Mouse (Mus musculus): Measurements from ENCODE around the gene Ssbp4. TPM values are rescaled to one million over a fixed set of nuclear protein-coding genes. Genes with fewer than 3 reads are reported as not detected.
A peak's percentile ranks its signal among the peaks of the same experiment; 100 is the strongest.
"Not testable (repeated sequence)": the region's sequence is repeated elsewhere in the genome, so short reads cannot be mapped to it uniquely, and the experiment has no call there.

Ssbp4 gene
- polyA plus RNA-seq, 1 experiment from 2014 or later: 173 TPM

DNA sequence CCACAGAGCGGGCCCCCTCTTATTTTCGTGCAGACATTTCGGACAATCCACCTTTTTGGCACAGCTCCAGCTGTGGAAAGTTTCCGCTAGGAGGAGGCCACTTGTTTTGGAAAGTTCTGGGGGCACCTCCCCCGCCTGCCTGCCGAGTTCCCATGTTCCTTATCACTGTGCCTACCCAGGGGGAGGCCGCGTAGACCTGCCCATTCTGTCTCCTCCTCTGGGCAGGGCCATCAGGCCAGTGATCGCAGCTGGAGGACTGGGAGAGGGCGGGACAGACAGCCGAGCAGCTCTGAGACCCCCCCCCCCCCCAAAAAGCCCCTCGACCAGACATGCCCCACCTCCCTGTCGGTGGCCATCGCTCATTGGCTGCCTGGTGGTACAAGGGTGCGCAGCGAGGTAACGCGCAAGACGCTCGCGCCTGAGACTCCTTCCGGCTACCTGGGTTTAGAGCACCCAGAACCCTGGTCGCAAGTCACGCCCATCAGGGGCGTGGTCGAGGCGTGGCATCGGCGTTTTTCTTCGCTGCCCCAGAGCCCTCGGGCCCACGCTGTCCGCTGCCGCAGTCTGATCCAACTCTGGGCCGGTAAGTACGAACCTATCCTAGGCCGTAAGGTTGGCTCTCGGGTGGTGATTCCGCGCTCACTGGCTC, 14.6 kb downstream of the Ssbp4 start, which contains the start of gene Isyna1:
Gene Isyna1, plus strand, starts transcription at position 413 of the 649 bp plus-strand sequence.
- DNase-seq (ENCODE audit: low spot score) (peak; percentile 93), ATAC-seq (replicated peaks; ENCODE audit: low FRiP score) (peak; percentile 89)
- peaks cover 37% of the 10 kb centered on the region for H3K36me3 ChIP-seq (ENCODE audit: control insufficient read depth, insufficient read depth, low read length)
- peak within 1 kb of the TSS; percentile 62 for H3K4me3 ChIP-seq (ENCODE audit: low read depth, low read length)
- H3K9ac ChIP-seq (ENCODE audit: low read depth, low read length): peak within 1 kb of the TSS; percentile 70
- H3K4me1 ChIP-seq (replicated peaks; ENCODE audit: control insufficient read depth, insufficient read depth, low read length): peaks cover 50% of the 10 kb centered on the region
- no peaks in the 10 kb centered on the region for H3K9me3 ChIP-seq (ENCODE audit: control insufficient read depth, low read length)
- peak within 1 kb of the TSS; percentile 66 for H3K27ac ChIP-seq (ENCODE audit: low read depth, low read length)
- H3K27me3 ChIP-seq (replicated peaks; ENCODE audit: control insufficient read depth, insufficient read depth, low read length): no peaks in the 10 kb centered on the region
- under 1% methylated on average over 40 of the region's 40 CpGs for WGBS
- H3K4me2 ChIP-seq: peak within 1 kb of the TSS; percentile 90

DNA sequence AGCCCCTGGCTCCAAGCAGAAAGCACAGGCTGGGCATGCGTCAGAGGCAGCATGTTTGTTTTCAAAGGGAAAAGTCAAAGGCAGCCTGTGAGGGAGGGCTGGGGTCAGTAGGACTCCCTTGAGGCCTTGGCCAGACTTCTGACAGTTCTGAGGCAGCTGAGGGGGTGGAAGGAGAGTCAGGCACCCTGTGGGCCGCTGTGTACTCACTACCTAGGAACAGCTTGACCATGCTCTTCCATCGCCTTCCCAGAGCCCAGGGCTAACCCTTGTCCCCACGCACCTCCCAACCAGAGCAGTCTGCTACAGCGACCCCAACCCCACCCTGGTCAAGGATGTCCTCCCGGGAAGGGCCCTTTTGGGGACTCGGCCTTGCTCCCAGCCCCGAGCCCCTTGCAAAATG, 15.5 kb downstream of the Ssbp4 start:
- H3K4me1 ChIP-seq (replicated peaks; ENCODE audit: control insufficient read depth, insufficient read depth, low read length): peaks cover 41% of the 10 kb centered on the region
- H3K9ac ChIP-seq (ENCODE audit: low read depth, low read length): peak overlapping the region; percentile 70
- DNase-seq (ENCODE audit: low spot score): no peak
- no peaks in the 10 kb centered on the region for H3K9me3 ChIP-seq (ENCODE audit: control insufficient read depth, low read length)
- H3K4me2 ChIP-seq: peak overlapping the region; percentile 90
- H3K36me3 ChIP-seq (ENCODE audit: control insufficient read depth, insufficient read depth, low read length): peaks cover 35% of the 10 kb centered on the region
- WGBS: 60% methylated on average over 8 of the region's 8 CpGs
- peak overlapping the region; percentile 62 for H3K4me3 ChIP-seq (ENCODE audit: low read depth, low read length)
- ATAC-seq (replicated peaks; ENCODE audit: low FRiP score): no peak
- peak overlapping the region; percentile 66 for H3K27ac ChIP-seq (ENCODE audit: low read depth, low read length)
- no peaks in the 10 kb centered on the region for H3K27me3 ChIP-seq (replicated peaks; ENCODE audit: control insufficient read depth, insufficient read depth, low read length)

DNA sequence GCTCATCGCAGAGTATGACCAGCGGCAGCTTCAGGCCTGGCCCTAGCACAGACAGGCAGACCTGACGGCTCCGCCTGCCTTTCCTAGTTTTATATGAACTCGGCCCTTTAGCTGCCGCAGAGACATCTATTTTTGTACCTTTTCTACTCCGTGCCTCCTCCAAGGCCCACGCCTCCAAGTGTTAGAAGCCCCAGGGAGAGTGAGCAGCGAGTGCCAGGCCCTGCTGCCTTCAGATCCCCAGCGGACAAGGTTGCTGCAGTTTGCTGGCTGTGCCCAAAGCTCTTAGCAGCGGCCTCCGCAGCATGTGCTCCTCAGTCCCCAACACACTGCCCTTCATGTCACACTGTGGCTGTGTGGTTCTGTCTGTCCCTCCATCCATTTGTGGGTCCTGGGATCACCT, 17.1 kb downstream of the Ssbp4 start:
- DNase-seq (ENCODE audit: low spot score): no peak
- Histone ChIP-seq H3K4me3 (ENCODE audit: low read depth, low read length) (no peak overlapping the region), H3K27me3 (replicated peaks; ENCODE audit: control insufficient read depth, insufficient read depth, low read length) (no peaks in the 10 kb centered on the region), H3K9me3 (ENCODE audit: control insufficient read depth, low read length) (no peaks in the 10 kb centered on the region), H3K36me3 (ENCODE audit: control insufficient read depth, insufficient read depth, low read length) (peaks cover 30% of the 10 kb centered on the region), H3K9ac (ENCODE audit: low read depth, low read length) (no peak overlapping the region), H3K27ac (ENCODE audit: low read depth, low read length) (no peak overlapping the region), H3K4me2 (no peak overlapping the region), H3K4me1 (replicated peaks; ENCODE audit: control insufficient read depth, insufficient read depth, low read length) (peaks cover 25% of the 10 kb centered on the region)
- ATAC-seq (replicated peaks; ENCODE audit: low FRiP score): no peak
- WGBS: 91% methylated on average over 12 of the region's 12 CpGs

DNA sequence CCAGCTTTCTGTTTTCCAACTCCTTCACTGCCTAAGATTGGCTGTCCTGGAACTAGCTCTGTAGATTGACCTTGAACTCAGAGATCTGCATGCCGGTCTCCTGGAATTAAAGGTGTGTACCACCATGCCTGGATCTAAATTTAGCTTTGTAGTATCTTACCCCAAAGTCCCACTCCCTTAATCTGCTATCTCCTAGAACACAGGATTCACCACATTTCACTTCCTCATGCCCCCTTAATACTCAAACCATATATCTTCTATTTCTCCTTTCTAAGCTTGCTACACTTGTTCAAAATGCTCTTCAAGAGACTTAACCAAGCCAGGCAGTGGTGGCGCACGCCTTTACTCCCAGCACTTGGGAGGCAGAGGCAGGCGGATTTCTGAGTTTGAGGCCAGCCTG, 20.7 kb downstream of the Ssbp4 start:
- H3K27me3 ChIP-seq (replicated peaks; ENCODE audit: control insufficient read depth, insufficient read depth, low read length); H3K27ac ChIP-seq (ENCODE audit: low read depth, low read length); H3K4me2 ChIP-seq; H3K9ac ChIP-seq (ENCODE audit: low read depth, low read length); H3K4me1 ChIP-seq (replicated peaks; ENCODE audit: control insufficient read depth, insufficient read depth, low read length); H3K9me3 ChIP-seq (ENCODE audit: control insufficient read depth, low read length); H3K4me3 ChIP-seq (ENCODE audit: low read depth, low read length); DNase-seq (ENCODE audit: low spot score); ATAC-seq (replicated peaks; ENCODE audit: low FRiP score): not testable (repeated sequence)
- H3K36me3 ChIP-seq (ENCODE audit: control insufficient read depth, insufficient read depth, low read length): peaks cover 36% of the 10 kb centered on the region
- WGBS: 79% methylated on average over 4 of the region's 4 CpGs

DNA sequence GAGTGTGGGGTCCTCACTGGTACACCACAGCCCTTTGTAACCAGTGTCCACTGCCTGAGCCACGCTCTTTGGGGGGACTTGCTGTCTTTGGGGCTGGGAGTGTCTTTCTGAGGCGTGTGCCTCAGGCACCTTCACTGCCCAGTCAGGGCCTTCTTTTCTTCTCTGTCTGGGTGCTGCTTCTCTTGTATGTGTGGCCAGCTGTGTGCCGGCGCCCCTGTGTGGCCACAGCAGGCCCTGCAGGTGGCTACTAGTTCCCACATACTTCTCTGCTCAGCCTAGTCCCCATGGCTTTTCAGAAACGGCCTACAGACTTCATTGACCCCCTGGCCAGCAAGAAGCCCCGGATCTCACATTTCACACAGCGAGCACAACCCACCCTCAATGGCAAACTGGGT, 23.4 kb downstream of the Ssbp4 start:
- Histone ChIP-seq H3K4me1 (replicated peaks; ENCODE audit: control insufficient read depth, insufficient read depth, low read length) (no peaks in the 10 kb centered on the region), H3K9ac (ENCODE audit: low read depth, low read length) (no peak overlapping the region), H3K9me3 (ENCODE audit: control insufficient read depth, low read length) (no peaks in the 10 kb centered on the region), H3K4me3 (ENCODE audit: low read depth, low read length) (no peak overlapping the region), H3K36me3 (ENCODE audit: control insufficient read depth, insufficient read depth, low read length) (peaks cover 29% of the 10 kb centered on the region), H3K27ac (ENCODE audit: low read depth, low read length) (no peak overlapping the region), H3K4me2 (no peak overlapping the region), H3K27me3 (replicated peaks; ENCODE audit: control insufficient read depth, insufficient read depth, low read length) (no peaks in the 10 kb centered on the region)
- 47% methylated on average over 7 of the region's 7 CpGs for WGBS
- peak; percentile 46; the same call in 1 of the 2 replicates for ATAC-seq (replicated peaks; ENCODE audit: low FRiP score)
- DNase-seq (ENCODE audit: low spot score): no peak

DNA sequence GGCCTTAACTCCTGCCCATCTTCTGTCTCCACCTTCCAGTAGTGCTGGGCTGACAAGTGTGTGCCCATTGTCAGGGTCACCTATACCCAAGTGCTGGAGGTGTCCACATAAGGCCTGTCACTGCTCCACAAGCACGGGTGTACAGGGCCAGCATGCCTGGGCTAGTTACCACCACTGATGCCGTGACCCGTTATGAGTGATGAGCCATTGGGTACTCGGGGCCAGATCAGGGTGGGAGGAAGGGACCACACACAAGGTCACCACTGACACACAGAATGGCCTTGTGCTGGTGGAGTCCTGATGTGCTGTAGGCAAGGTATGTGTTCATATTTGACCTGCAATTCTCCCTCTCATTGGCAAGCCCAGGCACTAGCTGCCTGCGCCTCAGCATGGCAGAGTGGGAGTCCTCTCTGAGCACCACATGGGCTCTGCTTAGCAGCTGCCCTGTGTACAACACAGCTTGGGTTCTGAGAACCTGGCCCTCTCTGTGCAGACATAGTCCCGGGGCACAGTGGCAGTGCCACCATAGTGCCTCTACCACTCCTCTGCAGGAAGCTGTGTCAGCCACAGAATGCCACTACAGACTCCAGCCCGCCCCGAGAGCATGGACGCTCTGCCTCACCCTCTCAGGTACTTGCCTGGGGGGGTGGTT, 23.9 kb downstream of the Ssbp4 start:
- DNase-seq (ENCODE audit: low spot score) (no peak), ATAC-seq (replicated peaks; ENCODE audit: low FRiP score) (no peak)
- Histone ChIP-seq H3K9ac (ENCODE audit: low read depth, low read length) (no peak overlapping the region), H3K9me3 (ENCODE audit: control insufficient read depth, low read length) (no peaks in the 10 kb centered on the region), H3K36me3 (ENCODE audit: control insufficient read depth, insufficient read depth, low read length) (peaks cover 29% of the 10 kb centered on the region), H3K4me3 (ENCODE audit: low read depth, low read length) (no peak overlapping the region), H3K4me1 (replicated peaks; ENCODE audit: control insufficient read depth, insufficient read depth, low read length) (no peaks in the 10 kb centered on the region), H3K4me2 (no peak overlapping the region), H3K27ac (ENCODE audit: low read depth, low read length) (no peak overlapping the region), H3K27me3 (replicated peaks; ENCODE audit: control insufficient read depth, insufficient read depth, low read length) (no peaks in the 10 kb centered on the region)
- WGBS: 90% methylated on average over 9 of the region's 9 CpGs

DNA sequence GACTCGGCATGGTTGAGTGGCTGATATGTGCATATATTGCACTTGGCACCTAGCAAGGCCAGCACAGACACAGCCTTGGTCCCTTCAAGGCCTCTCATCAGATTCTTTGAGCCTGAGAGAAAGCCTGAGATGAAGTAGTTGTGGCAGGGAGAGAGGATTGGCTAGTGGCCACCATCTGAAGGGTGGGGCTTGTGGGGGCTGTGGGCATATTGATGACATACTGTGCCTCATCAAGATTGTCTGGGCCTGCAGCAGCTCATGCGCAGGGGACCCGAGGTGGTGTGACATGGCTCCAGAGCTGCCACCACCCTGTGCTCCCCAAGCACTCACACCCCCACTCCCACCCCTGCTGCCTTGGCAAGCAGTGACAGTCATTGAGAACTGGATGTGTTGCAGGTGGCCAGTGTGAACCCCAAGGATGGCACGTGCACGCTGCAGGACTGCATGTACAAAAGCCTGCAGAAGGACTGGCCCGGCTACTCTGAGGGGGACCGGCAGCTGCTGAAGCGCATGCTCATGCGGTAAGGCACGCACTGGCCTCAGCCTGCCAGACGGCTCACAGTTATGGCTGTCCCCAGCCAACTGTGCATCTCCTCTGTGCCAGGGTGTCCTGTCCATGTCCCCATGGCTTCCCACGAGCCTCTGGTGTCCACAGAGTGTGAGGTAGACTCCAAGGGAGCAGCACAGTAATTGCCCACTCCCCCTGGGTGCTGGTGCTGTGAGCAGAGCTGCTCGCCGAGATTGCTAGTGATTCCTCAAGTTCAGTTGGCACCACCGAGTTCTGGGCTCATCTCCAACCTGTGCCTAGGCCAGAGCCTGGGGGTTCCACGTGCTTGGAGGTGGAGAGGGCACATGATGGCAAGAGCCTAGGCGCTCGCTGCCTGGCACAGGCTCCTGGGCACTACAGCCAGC, 24.9 kb downstream of the Ssbp4 start:
- H3K4me2 ChIP-seq: no peak overlapping the region
- DNase-seq (ENCODE audit: low spot score) (no peak), ATAC-seq (replicated peaks; ENCODE audit: low FRiP score) (no peak)
- WGBS: 87% methylated on average over 18 of the region's 18 CpGs
- no peak overlapping the region for H3K4me3 ChIP-seq (ENCODE audit: low read depth, low read length)
- H3K4me1 ChIP-seq (replicated peaks; ENCODE audit: control insufficient read depth, insufficient read depth, low read length): no peaks in the 10 kb centered on the region
- no peaks in the 10 kb centered on the region for H3K9me3 ChIP-seq (ENCODE audit: control insufficient read depth, low read length)
- H3K27ac ChIP-seq (ENCODE audit: low read depth, low read length): no peak overlapping the region
- H3K27me3 ChIP-seq (replicated peaks; ENCODE audit: control insufficient read depth, insufficient read depth, low read length): no peaks in the 10 kb centered on the region
- no peak overlapping the region for H3K9ac ChIP-seq (ENCODE audit: low read depth, low read length)
- H3K36me3 ChIP-seq (ENCODE audit: control insufficient read depth, insufficient read depth, low read length): peaks cover 25% of the 10 kb centered on the region

DNA sequence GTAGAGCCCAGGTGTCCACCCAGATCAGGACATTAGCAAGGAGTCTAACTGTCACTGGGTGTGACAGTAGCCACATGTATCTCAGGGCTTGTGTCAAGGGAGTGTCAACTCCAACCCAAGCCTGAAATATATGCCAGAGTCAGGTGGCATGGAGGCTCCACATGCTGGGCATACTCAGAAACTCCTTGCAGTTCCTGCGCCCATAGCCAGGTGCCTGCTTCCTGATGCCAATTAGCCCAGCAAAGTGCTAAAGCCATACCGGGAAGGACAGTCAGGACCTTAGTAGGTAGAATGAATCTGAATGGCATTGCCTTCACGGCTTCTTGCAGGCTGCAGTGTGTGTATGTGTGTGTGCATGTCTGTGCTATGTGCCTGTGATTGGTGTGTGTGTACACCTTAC, 31.5 kb downstream of the Ssbp4 start:
- WGBS: 91% methylated on average over 3 of the region's 3 CpGs
- H3K4me3 ChIP-seq (ENCODE audit: low read depth, low read length): no peak overlapping the region
- H3K27ac ChIP-seq (ENCODE audit: low read depth, low read length): no peak overlapping the region
- ATAC-seq (replicated peaks; ENCODE audit: low FRiP score) (no peak), DNase-seq (ENCODE audit: low spot score) (no peak)
- no peak overlapping the region for H3K9ac ChIP-seq (ENCODE audit: low read depth, low read length)
- H3K4me1 ChIP-seq (replicated peaks; ENCODE audit: control insufficient read depth, insufficient read depth, low read length): 0 out of 2 replicates have a peak, but pooled peaks cover 6% of the 10 kb centered on the region
- no peaks in the 10 kb centered on the region for H3K27me3 ChIP-seq (replicated peaks; ENCODE audit: control insufficient read depth, insufficient read depth, low read length)
- H3K36me3 ChIP-seq (ENCODE audit: control insufficient read depth, insufficient read depth, low read length): peaks cover 16% of the 10 kb centered on the region
- H3K4me2 ChIP-seq: no peak overlapping the region
- no peaks in the 10 kb centered on the region for H3K9me3 ChIP-seq (ENCODE audit: control insufficient read depth, low read length)
